Mouse (Mus musculus): ENCODE measurements around the gene Ffar3. TPM values are rescaled to one million over a fixed set of nuclear protein-coding genes. Genes with fewer than 3 reads are reported as not detected.

Gene Ffar3
- polyA plus RNA-seq, 1 experiment from 2014 or later, result not detected

DNA sequence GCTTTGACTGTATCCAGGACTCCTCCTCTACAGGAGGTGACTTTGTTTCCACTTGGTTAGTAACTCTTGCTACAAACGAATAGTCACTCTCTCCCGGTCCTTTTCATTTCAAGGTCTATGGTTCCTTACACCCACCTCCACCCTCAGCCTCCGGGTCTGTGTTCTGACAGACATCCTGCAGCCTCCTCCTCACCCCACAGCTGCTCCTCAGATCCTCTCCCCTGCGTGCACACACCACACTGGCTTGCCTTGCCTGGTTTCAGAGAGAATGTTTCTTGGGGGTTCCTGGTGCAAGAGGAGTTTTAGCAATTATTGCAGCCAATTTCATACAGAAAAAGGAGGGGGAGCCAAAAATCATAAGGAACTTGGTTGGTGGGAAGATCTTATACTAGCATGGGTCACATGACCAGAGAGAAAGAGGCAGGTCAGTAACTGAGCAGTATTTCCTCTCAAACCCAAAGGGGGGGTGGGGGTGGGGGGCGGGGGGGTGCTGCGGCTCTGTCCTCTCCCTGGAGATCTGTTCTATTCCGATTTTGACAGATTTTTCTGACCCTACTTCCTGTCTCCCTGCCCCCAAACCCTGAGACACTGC is 35.0 kb downstream of the Ffar3 start:
- no peak overlapping the region for H3K27ac ChIP-seq (ENCODE audit: low read depth, low read length)
- ATAC-seq (replicated peaks; ENCODE audit: low FRiP score) (no peak), DNase-seq (ENCODE audit: low spot score) (no peak)
- H3K9ac ChIP-seq (ENCODE audit: low read depth, low read length), result no peak overlapping the region
- H3K4me2 ChIP-seq, result no peak overlapping the region
- no peak overlapping the region for H3K4me3 ChIP-seq (ENCODE audit: low read depth, low read length)
- H3K4me1 ChIP-seq (replicated peaks; ENCODE audit: control insufficient read depth, insufficient read depth, low read length), result peaks cover 5% of the 10 kb centered on the region; the same call in 1 of the 2 replicates
- no peaks in the 10 kb centered on the region; the same call in 1 of the 2 replicates for H3K27me3 ChIP-seq (replicated peaks; ENCODE audit: control insufficient read depth, insufficient read depth, low read length)
- H3K9me3 ChIP-seq (ENCODE audit: control insufficient read depth, low read length), result no peaks in the 10 kb centered on the region
- H3K36me3 ChIP-seq (ENCODE audit: control insufficient read depth, insufficient read depth, low read length), result no peaks in the 10 kb centered on the region
- WGBS, result 50% methylated on average over 7 of the region's 7 CpGs

DNA sequence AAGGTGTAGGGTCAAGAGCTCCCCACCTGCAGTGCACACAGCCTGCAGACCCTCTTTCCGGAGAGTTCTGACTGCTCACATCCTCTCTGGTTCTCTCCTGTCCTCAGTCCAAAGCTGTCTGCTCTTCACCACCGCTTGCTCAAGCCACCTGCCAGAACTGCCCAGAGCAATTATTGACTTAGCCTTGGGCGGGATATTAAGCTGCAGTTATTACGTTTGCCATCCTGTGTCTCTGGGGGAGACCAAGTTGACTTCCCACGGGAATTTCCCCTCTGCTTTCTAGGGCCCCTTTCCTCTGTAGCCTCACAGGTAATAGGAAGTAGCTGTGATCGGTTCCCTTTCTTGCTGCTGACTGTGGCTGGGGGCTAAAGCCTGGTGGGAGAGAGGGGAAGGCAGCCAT is 35.8 kb downstream of the Ffar3 start:
- WGBS, result 54% methylated on average over 6 of the region's 6 CpGs
- no peaks in the 10 kb centered on the region; the same call in 1 of the 2 replicates for H3K27me3 ChIP-seq (replicated peaks; ENCODE audit: control insufficient read depth, insufficient read depth, low read length)
- no peaks in the 10 kb centered on the region for H3K9me3 ChIP-seq (ENCODE audit: control insufficient read depth, low read length)
- peaks cover 5% of the 10 kb centered on the region; the same call in 1 of the 2 replicates for H3K4me1 ChIP-seq (replicated peaks; ENCODE audit: control insufficient read depth, insufficient read depth, low read length)
- H3K9ac ChIP-seq (ENCODE audit: low read depth, low read length), result no peak overlapping the region
- no peaks in the 10 kb centered on the region for H3K36me3 ChIP-seq (ENCODE audit: control insufficient read depth, insufficient read depth, low read length)
- no peak overlapping the region for H3K4me2 ChIP-seq
- no peak overlapping the region for H3K27ac ChIP-seq (ENCODE audit: low read depth, low read length)
- 0 out of 2 replicates have a peak, but pooled peaks have one; percentile 20 for ATAC-seq (replicated peaks; ENCODE audit: low FRiP score)
- no peak for DNase-seq (ENCODE audit: low spot score)
- no peak overlapping the region for H3K4me3 ChIP-seq (ENCODE audit: low read depth, low read length)

DNA sequence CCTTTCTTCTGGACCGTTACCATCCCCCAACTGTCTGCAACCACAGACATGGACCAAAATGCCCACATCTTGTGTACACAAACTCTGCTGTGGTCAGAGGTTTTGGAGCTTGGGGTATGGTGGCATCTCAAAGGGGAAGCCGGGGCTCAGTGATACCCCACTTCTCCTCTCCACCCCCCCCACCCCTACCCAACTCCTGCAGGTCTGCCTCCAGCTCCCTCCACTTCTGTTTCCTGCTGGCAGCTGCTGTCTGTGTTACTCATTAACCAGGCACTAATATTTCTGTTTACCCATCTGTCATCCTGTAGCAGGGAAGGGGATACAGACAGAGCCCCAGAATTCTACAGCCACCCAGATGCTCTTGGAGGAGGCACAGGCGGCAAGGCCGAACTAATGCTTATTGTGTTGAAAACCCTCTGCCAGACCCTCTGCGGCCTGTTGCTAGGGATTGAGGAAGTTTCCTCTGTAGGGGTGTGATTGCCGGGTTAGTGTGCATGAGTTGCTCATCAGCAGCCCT is 43.6 kb downstream of the Ffar3 start:
- ATAC-seq (replicated peaks; ENCODE audit: low FRiP score) (peak; percentile 63), DNase-seq (ENCODE audit: low spot score) (peak; percentile 54)
- no peaks in the 10 kb centered on the region for H3K36me3 ChIP-seq (ENCODE audit: control insufficient read depth, insufficient read depth, low read length)
- H3K9ac ChIP-seq (ENCODE audit: low read depth, low read length), result no peak overlapping the region
- H3K27me3 ChIP-seq (replicated peaks; ENCODE audit: control insufficient read depth, insufficient read depth, low read length), result no peaks in the 10 kb centered on the region
- no peaks in the 10 kb centered on the region for H3K9me3 ChIP-seq (ENCODE audit: control insufficient read depth, low read length)
- H3K4me3 ChIP-seq (ENCODE audit: low read depth, low read length), result no peak overlapping the region
- peaks cover 9% of the 10 kb centered on the region for H3K4me1 ChIP-seq (replicated peaks; ENCODE audit: control insufficient read depth, insufficient read depth, low read length)
- peak overlapping the region; percentile 10; the same call in 1 of the 2 replicates for H3K4me2 ChIP-seq
- peak overlapping the region; percentile 68 for H3K27ac ChIP-seq (ENCODE audit: low read depth, low read length)
- WGBS, result 39% methylated on average over 6 of the region's 6 CpGs

DNA sequence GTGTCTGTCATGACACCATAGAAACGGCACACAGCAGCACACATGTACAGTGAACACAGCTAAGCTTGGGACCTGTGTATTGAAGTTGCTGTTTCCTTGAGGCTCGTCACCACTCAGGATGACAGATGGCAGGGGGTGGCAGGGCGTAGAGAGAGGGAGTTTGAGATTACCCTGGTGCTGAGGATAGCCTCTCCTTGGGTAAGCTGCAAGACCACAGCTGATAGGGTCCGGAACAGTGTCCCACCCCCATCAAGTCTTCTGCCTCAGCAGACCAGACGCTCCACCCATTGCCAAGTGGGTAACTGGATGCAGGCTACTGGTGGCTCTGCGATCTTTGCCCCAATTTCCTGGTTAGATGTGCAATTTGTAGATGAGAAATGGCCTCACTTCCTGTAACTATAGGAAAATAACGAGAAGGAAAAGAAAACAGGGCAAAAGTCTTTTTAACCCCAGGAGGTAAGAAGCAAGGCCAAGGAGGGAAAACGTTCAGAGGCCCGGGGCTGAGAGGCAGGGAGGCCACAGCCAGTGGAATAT is 44.2 kb downstream of the Ffar3 start:
- ATAC-seq (replicated peaks; ENCODE audit: low FRiP score) (peak; percentile 58), DNase-seq (ENCODE audit: low spot score) (no peak)
- peak overlapping the region; percentile 10 for H3K4me2 ChIP-seq
- H3K9me3 ChIP-seq (ENCODE audit: control insufficient read depth, low read length), result no peaks in the 10 kb centered on the region
- H3K36me3 ChIP-seq (ENCODE audit: control insufficient read depth, insufficient read depth, low read length), result no peaks in the 10 kb centered on the region
- peak overlapping the region; percentile 68 for H3K27ac ChIP-seq (ENCODE audit: low read depth, low read length)
- no peak overlapping the region for H3K9ac ChIP-seq (ENCODE audit: low read depth, low read length)
- H3K4me1 ChIP-seq (replicated peaks; ENCODE audit: control insufficient read depth, insufficient read depth, low read length), result peaks cover 9% of the 10 kb centered on the region
- H3K27me3 ChIP-seq (replicated peaks; ENCODE audit: control insufficient read depth, insufficient read depth, low read length), result no peaks in the 10 kb centered on the region
- 24% methylated on average over 9 of the region's 9 CpGs for WGBS
- no peak overlapping the region for H3K4me3 ChIP-seq (ENCODE audit: low read depth, low read length)

DNA sequence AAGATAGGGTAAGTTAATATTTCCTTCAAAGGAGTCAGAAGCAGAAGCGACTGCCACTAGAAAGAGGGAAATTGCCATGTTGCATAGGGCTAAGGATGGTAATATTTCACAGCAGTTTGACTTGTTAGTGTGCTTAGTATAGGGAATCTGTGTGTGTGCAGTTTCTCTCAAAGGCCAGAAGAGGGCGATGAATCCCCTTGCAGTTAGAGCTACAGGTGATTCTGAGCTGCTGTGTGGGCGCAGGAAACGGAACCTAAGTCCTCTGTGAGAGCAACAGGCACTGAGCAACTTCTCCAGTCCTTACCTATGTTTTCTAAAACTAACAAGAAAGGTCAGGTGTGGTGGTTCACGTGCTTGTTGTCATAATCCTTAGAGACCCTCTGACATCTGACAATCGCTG is 45.7 kb downstream of the Ffar3 start:
- Histone ChIP-seq H3K4me1 (replicated peaks; ENCODE audit: control insufficient read depth, insufficient read depth, low read length) (peaks cover 9% of the 10 kb centered on the region), H3K27ac (ENCODE audit: low read depth, low read length) (no peak overlapping the region), H3K9ac (ENCODE audit: low read depth, low read length) (no peak overlapping the region), H3K27me3 (replicated peaks; ENCODE audit: control insufficient read depth, insufficient read depth, low read length) (no peaks in the 10 kb centered on the region), H3K4me2 (no peak overlapping the region), H3K36me3 (ENCODE audit: control insufficient read depth, insufficient read depth, low read length) (no peaks in the 10 kb centered on the region), H3K9me3 (ENCODE audit: control insufficient read depth, low read length) (no peaks in the 10 kb centered on the region), H3K4me3 (ENCODE audit: low read depth, low read length) (no peak overlapping the region)
- DNase-seq (ENCODE audit: low spot score) (no peak), ATAC-seq (replicated peaks; ENCODE audit: low FRiP score) (no peak)
- WGBS, result 51% methylated on average over 6 of the region's 6 CpGs

DNA sequence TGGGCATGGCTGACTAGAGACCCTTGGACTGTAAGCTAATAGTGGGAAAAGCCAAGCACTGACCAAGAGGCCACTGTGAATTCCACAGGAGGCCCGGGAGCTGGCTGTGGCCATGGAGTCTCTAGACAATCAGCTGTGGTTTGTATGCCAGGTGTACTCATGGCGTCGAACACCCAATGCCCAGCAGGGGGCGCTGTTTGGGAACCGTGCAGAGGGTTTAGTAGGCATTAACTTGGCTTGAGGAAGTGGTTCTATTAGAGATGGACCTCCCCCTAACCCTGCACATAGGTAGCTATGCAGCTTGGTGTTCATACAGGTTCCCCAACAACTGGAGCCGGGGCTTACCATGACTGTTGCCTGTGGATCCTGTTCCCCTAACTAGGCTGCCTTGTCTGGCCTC is 50.1 kb downstream of the Ffar3 start:
- no peak for DNase-seq (ENCODE audit: low spot score)
- H3K4me3 ChIP-seq (ENCODE audit: low read depth, low read length), result no peak overlapping the region
- no peak overlapping the region for H3K9ac ChIP-seq (ENCODE audit: low read depth, low read length)
- H3K27me3 ChIP-seq (replicated peaks; ENCODE audit: control insufficient read depth, insufficient read depth, low read length), result no peaks in the 10 kb centered on the region
- H3K9me3 ChIP-seq (ENCODE audit: control insufficient read depth, low read length), result no peaks in the 10 kb centered on the region
- no peak overlapping the region for H3K27ac ChIP-seq (ENCODE audit: low read depth, low read length)
- H3K36me3 ChIP-seq (ENCODE audit: control insufficient read depth, insufficient read depth, low read length), result no peaks in the 10 kb centered on the region
- H3K4me1 ChIP-seq (replicated peaks; ENCODE audit: control insufficient read depth, insufficient read depth, low read length), result no peaks in the 10 kb centered on the region
- 47% methylated on average over 6 of the region's 6 CpGs for WGBS
- no peak for ATAC-seq (replicated peaks; ENCODE audit: low FRiP score)
- no peak overlapping the region for H3K4me2 ChIP-seq

Other genes starting within 250 kb of the Ffar3 start
- gene Upk1a, start 243.3 kb downstream of the Ffar3 start, polyA plus RNA-seq (2014; fragmentation: Nextera tagmentation; extraction: Ambion mirVana), result 0.66 and 1.5 TPM in 2 replicates
- gene Cox6b1, start 230.0 kb downstream of the Ffar3 start, polyA plus RNA-seq (2014; fragmentation: Nextera tagmentation; extraction: Ambion mirVana), result 809 and 909 TPM in 2 replicates
- 0.16 and 0.17 TPM in 2 replicates for gene Etv2, start 220.3 kb downstream of the Ffar3 start, polyA plus RNA-seq (2014; fragmentation: Nextera tagmentation; extraction: Ambion mirVana)
- 101 TPM in 2 replicates for gene Rbm42, start 205.9 kb downstream of the Ffar3 start, polyA plus RNA-seq (2014; fragmentation: Nextera tagmentation; extraction: Ambion mirVana)
- gene Haus5, start 191.2 kb downstream of the Ffar3 start, polyA plus RNA-seq (2014; fragmentation: Nextera tagmentation; extraction: Ambion mirVana), result 64.3 and 65.6 TPM in 2 replicates
- gene Pmis2, start 184.6 kb downstream of the Ffar3 start, polyA plus RNA-seq (2014; fragmentation: Nextera tagmentation; extraction: Ambion mirVana), result not detected in 2 replicates
- gene 2200002J24Rik, start 157.3 kb downstream of the Ffar3 start, polyA plus RNA-seq (2014; fragmentation: Nextera tagmentation; extraction: Ambion mirVana), result 0.53 TPM in 1 of 2 replicates, not detected in the other
- 1.5 and 1.9 TPM in 2 replicates for gene Atp4a, start 144.0 kb downstream of the Ffar3 start, polyA plus RNA-seq (2014; fragmentation: Nextera tagmentation; extraction: Ambion mirVana)
- 168 and 181 TPM in 2 replicates for gene Tmem147, start 126.6 kb downstream of the Ffar3 start, polyA plus RNA-seq (2014; fragmentation: Nextera tagmentation; extraction: Ambion mirVana)
- gene Gapdhs, start 112.5 kb downstream of the Ffar3 start, polyA plus RNA-seq (2014; fragmentation: Nextera tagmentation; extraction: Ambion mirVana), result 0.31 and 0.44 TPM in 2 replicates
- gene Sbsn, start 104.7 kb downstream of the Ffar3 start, polyA plus RNA-seq (2014; fragmentation: Nextera tagmentation; extraction: Ambion mirVana), result 0.07 and 0.21 TPM in 2 replicates
- not detected in 2 replicates for gene Dmkn, start 92.4 kb downstream of the Ffar3 start, polyA plus RNA-seq (2014; fragmentation: Nextera tagmentation; extraction: Ambion mirVana)
- not detected in 2 replicates for gene Krtdap, start 68.3 kb downstream of the Ffar3 start, polyA plus RNA-seq (2014; fragmentation: Nextera tagmentation; extraction: Ambion mirVana)
- 0.36 and 0.47 TPM in 2 replicates for gene Ffar2, start 32.4 kb downstream of the Ffar3 start, polyA plus RNA-seq (2014; fragmentation: Nextera tagmentation; extraction: Ambion mirVana)
- not detected in 2 replicates for gene Ffar1, start 5.4 kb upstream of the Ffar3 start, polyA plus RNA-seq (2014; fragmentation: Nextera tagmentation; extraction: Ambion mirVana)
- 0.07 TPM in 1 of 2 replicates, not detected in the other for gene Cd22, start 24.2 kb upstream of the Ffar3 start, polyA plus RNA-seq (2014; fragmentation: Nextera tagmentation; extraction: Ambion mirVana)
- gene Mag, start 58.7 kb upstream of the Ffar3 start, polyA plus RNA-seq (2014; fragmentation: Nextera tagmentation; extraction: Ambion mirVana), result 0.08 and 0.23 TPM in 2 replicates
- not detected in 2 replicates for gene Hamp2, start 68.5 kb upstream of the Ffar3 start, polyA plus RNA-seq (2014; fragmentation: Nextera tagmentation; extraction: Ambion mirVana)
- not detected in 2 replicates for gene Hamp, start 87.9 kb upstream of the Ffar3 start, polyA plus RNA-seq (2014; fragmentation: Nextera tagmentation; extraction: Ambion mirVana)
- gene Usf2, start 100.6 kb upstream of the Ffar3 start, polyA plus RNA-seq (2014; fragmentation: Nextera tagmentation; extraction: Ambion mirVana), result 17.8 and 19.9 TPM in 2 replicates
- 39.7 and 43.0 TPM in 2 replicates for gene Lsr, start 117.3 kb upstream of the Ffar3 start, polyA plus RNA-seq (2014; fragmentation: Nextera tagmentation; extraction: Ambion mirVana)
- 3.2 and 4.1 TPM in 2 replicates for gene Fam187b, start 117.6 kb upstream of the Ffar3 start, polyA plus RNA-seq (2014; fragmentation: Nextera tagmentation; extraction: Ambion mirVana)
- gene Fxyd5, start 186.3 kb upstream of the Ffar3 start, polyA plus RNA-seq (2014; fragmentation: Nextera tagmentation; extraction: Ambion mirVana), result 28.1 and 31.1 TPM in 2 replicates
- 1.9 and 2.6 TPM in 2 replicates for gene Fxyd7, start 195.3 kb upstream of the Ffar3 start, polyA plus RNA-seq (2014; fragmentation: Nextera tagmentation; extraction: Ambion mirVana)
- 23.5 and 35.8 TPM in 2 replicates for gene Fxyd1, start 201.0 kb upstream of the Ffar3 start, polyA plus RNA-seq (2014; fragmentation: Nextera tagmentation; extraction: Ambion mirVana)
- gene Lgi4, start 203.2 kb upstream of the Ffar3 start, polyA plus RNA-seq (2014; fragmentation: Nextera tagmentation; extraction: Ambion mirVana), result 0.30 and 0.45 TPM in 2 replicates
- gene Fxyd3, start 220.5 kb upstream of the Ffar3 start, polyA plus RNA-seq (2014; fragmentation: Nextera tagmentation; extraction: Ambion mirVana), result 1.2 and 1.7 TPM in 2 replicates

All from liver, embryonic 11.5 days (tissue).